Mouse (Mus musculus): ENCODE results near the gene Krt10.
A peak's percentile ranks its signal among the peaks of the same experiment; 100 is the strongest.

The Krt10 gene

GRCm38 (mm10) chr11:99389264-99389663 is at the start of gene Krt10:
Gene Krt10, minus strand, starts transcription at chr11:99389364.
- DNase-seq (ENCODE audit: low read depth, low spot score) = no peak

- no peak for DNase-seq (ENCODE audit: low read depth, low spot score)
Measured at GRCm38 (mm10) chr11:99437972-99438371, 48.8 kb upstream of the Krt10 start, which contains the start of gene Krt20. Gene Krt20, minus strand, starts transcription at chr11:99438150.

GRCm38 (mm10) chr11:99436625-99437024 is 47.5 kb upstream of the Krt10 start:
- DNase-seq (ENCODE audit: low read depth, low spot score) = no peak

- peak; percentile 36 for DNase-seq (ENCODE audit: low read depth, low spot score)
Measured at GRCm38 (mm10) chr11:99430670-99431069, 41.5 kb upstream of the Krt10 start.

DNA sequence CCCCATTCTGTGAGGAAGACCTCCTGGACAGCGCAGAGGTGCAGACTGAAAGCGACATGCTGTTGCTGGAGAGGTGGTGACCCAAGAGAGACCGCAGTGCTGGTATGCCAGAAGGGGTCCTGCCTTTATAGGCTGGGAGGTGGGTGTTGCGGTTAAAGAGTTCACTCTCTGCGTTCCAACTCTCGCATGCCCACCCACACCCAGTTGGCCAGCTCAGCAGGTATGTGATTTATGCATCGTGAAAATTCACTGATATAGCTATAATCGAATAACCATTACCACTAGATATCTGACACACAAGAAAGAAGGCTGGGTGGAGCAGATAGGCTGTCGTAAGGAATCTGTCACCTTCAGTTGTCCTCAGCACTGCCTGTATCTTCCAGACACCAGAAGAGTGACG is 33.0 kb upstream of the Krt10 start, which contains the start of gene Krt12:
Gene Krt12 (minus strand): TSS at position 101 of the 400 bp plus-strand sequence.
- DNase-seq (ENCODE audit: low read depth, low spot score) = no peak

GRCm38 (mm10) chr11:99420586-99420985 is 31.4 kb upstream of the Krt10 start:
- DNase-seq (ENCODE audit: low read depth, low spot score) = no peak

DNA sequence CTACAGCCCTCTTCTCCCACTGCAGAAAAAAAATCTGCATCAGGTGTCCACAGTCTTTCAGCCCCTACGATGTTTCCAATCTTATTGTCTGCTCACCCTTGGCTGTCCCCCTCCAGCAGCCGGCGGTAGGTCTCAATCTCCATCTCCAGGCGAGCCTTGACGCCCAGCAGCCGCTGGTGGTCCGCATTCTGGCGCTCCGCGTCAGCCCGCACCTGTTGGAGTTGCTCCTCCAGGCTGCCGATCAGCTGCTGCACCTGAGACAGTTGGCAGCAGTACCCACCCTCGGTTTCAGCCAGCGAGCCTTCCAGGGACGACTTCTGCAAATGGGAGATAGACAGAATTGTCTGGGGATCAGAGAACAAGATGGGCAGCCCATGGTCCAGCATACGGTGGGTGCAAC is 28.7 kb upstream of the Krt10 start:
- DNase-seq (ENCODE audit: low read depth, low spot score) = no peak

DNA sequence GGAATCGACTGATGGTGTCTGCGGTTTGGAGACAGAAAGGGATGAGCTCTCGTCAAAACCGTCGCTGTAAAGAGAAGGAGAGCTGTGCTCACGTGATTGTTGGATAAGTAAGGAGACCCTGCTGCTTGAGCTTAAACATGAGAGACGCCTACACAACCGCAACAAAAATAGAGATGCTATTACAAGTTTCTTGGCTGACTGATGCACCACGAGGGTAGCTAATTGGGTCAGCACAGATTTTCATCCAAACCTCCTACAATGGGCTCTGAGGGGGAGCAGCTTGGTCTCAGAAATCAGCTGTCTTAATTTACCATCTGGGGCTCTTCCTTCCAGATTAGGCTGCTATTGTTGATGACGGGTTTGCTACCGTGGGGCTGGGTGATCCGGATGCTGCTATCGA is 27.7 kb upstream of the Krt10 start:
- DNase-seq (ENCODE audit: low read depth, low spot score) = no peak

GRCm38 (mm10) chr11:99414463-99415147 is 25.4 kb upstream of the Krt10 start:
- DNase-seq (ENCODE audit: low read depth, low spot score) = no peak

- peak; percentile 54 for DNase-seq (ENCODE audit: low read depth, low spot score)
Measured at GRCm38 (mm10) chr11:99413247-99413646, 24.1 kb upstream of the Krt10 start.

GRCm38 (mm10) chr11:99406186-99406585 is 17.0 kb upstream of the Krt10 start:
- no peak for DNase-seq (ENCODE audit: low read depth, low spot score)

DNA sequence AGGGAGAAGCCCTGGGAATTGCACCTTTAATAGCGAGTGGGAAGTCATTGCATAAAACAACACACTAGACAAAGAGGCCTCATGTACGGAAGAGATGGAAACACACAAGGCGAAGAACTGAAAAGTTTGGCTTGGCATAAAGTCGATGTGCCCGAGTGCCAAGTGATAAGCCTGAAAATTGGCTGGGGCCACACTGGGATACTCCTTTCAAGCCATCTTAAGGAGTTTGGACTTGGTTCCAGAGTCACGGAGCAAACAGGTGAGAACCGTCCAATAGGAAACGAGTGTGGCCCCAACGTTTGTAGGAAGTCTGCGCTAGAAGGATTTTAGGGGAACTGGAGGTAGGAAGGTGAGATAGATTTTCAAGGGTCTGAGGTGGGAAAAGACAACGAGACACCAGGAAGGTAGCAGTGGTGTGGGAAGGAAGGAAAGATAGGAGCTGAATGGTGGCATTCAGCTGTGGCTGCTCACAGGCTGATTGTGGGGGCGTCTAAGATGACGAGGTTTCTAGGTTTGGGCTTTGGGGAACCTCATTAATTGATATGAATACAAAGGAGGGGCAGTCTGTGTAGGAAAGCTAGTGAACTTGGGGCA is 10.9 kb upstream of the Krt10 start:
- no peak for DNase-seq (ENCODE audit: low read depth, low spot score)

DNA sequence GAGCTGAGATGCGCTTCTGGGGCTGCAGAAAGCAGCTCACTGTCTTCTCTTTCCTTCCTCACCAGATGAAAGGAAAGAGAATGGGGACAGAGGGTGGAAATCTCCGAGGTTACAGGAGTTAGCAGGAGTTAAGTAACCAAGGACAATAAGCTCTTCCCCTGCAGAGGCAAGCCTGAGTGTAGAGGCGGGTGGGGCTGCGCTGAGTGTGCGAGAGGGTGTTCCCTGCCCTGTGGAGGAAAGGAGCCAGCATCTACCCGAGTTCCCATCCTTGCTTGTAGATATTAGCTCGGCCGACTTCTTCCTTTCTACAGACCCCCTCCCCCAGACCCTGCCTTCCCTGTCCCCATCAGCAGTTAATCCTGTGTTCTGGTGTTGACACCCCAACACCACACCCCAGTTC is 9.7 kb upstream of the Krt10 start:
- DNase-seq (ENCODE audit: low read depth, low spot score) = no peak

DNA sequence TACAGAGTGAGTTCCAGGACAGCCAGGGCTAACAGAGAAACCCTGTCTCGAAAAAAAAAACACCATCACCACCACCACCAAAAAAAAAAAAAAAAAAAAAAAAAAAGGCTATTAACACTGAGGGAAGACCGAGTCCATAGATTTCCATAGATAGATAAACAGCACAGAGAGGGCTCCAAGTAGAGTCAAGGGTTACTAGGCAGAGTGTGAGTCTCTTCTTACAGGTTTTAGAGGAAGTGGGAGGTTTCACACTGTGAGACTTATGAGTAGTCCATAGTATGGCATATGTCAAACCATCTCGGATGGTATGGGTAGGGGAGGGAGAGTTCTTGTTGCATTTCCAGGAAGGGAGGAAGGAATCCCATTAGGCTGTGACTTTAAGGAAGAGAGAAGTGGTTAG is 8.9 kb upstream of the Krt10 start:
- no peak for DNase-seq (ENCODE audit: low read depth, low spot score)

GRCm38 (mm10) chr11:99396661-99397060 is 7.5 kb upstream of the Krt10 start:
- no peak for DNase-seq (ENCODE audit: low read depth, low spot score)

GRCm38 (mm10) chr11:99396034-99396433 is 6.9 kb upstream of the Krt10 start:
- DNase-seq (ENCODE audit: low read depth, low spot score) = no peak

DNA sequence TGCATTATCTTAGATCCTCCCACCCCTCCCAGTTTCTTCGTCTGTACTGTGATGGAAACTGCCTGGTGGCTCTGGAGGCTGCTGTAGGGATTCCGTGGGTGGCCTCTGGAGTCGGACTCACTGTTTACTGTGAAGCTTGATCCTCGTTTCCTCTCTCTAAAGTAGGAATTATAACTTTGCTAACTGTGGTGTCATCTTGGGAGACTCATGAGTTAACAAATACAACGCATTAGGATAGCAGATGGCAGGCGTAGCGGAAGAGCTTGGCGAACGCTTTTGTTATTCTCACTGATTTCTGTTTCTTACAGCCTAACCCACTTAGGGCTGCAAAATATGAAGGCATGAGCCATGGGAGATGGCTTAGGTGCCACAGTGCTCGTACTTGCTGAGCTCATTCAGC is 3.3 kb upstream of the Krt10 start:
- no peak for DNase-seq (ENCODE audit: low read depth, low spot score)

DNA sequence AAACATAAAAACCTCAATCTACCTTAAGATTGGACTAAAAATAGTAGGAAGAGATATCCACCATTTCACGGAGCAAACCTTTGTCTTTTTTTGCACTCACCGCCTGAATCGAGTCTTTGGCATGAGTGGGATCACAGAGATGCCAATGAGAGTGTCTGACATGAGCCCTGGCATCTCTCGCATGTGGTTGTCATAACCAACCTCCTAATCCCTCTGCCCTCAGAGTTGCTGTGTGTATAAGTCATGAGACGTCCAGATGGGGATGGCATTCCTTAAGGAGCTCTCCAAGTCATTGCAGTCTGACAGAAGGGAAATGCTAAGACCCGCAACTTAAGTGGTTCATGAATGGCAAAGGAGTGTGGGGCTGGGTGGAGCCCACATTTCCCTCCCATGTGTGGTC is 2.2 kb upstream of the Krt10 start:
- DNase-seq (ENCODE audit: low read depth, low spot score) = no peak

GRCm38 (mm10) chr11:99390866-99391265 is 1.7 kb upstream of the Krt10 start:
- no peak for DNase-seq (ENCODE audit: low read depth, low spot score)

- no peak for DNase-seq (ENCODE audit: low read depth, low spot score)
Measured at GRCm38 (mm10) chr11:99388661-99389060, 503 bp downstream of the Krt10 start.

GRCm38 (mm10) chr11:99385813-99386721 is 3.1 kb downstream of the Krt10 start:
- no peak for DNase-seq (ENCODE audit: low read depth, low spot score)

DNA sequence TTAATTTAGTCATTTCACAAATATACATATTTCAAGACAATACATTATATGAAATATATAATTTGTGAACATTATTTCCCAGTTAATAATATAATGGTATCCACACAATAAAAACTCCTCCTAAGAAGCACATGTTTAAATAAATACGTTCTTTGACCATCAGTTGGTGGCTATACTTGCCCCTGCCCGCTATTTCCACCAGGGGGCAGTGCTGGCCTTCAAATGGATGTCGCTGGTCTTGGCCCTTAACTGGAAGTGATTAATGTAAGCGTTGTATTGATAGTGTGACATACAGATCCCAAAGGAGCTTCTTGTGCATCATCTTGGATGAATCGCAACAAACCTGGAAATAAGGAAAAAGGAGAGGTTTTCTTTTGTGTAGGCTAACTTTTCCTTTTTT is 9.6 kb downstream of the Krt10 start:
- peak; percentile 69 for DNase-seq (ENCODE audit: low read depth, low spot score)
